Mouse (Mus musculus) heart, adult 11 months (tissue): Measurements from ENCODE around the gene Eefsec.

ENCODE experiments used
- DNase-seq: peaks from one replicate; pipeline ENCODE4 v3.0.0; 2022

Gene Eefsec

DNA sequence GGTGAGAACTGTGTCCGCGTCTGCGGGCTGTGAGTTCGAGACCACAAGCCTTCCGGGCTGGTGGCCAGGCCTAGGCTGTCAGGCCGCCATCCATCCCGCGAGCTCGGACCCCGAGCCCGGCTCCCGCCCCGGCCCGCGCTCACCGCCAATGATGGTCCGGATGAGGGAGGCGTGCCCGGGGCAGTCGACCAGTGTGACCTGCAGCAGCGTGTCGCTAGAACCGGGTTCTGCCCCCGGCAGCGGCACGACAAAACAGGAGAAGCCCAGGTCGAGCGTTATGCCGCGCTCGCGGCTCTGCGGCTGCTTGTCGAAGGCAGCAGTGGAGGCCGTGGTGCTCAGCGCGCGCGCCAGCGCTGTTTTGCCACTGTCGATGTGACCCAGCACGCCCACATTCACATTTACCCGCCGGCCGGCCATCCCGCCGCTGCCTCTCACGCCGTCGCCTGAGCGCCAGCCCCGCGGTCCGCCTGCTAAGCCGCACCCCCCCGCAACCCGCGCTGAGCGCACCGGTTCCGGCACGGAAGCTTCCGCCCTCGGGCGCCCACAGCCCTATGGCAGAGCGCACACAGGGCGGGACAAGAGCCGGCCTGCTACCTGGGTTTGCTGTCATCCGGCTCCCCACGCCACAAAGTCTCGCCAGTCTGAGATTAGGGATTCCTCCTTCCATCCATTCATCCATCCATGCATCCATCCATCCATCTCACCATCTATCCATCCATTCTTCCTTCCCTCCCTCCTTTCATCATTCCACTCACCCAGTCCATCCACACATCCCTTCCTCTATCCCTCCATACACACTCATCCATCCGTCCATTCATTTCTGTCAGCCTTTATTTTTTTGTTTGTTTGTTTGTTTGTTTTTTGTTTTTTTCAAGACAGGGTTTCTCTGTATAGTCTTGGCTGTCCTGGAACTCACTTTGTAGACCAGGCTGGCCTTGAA lies at the start of gene Eefsec:
TSS of gene Eefsec (minus strand) at position 477 of the 940 bp plus-strand sequence.
- peak; percentile 97 for DNase-seq

DNA sequence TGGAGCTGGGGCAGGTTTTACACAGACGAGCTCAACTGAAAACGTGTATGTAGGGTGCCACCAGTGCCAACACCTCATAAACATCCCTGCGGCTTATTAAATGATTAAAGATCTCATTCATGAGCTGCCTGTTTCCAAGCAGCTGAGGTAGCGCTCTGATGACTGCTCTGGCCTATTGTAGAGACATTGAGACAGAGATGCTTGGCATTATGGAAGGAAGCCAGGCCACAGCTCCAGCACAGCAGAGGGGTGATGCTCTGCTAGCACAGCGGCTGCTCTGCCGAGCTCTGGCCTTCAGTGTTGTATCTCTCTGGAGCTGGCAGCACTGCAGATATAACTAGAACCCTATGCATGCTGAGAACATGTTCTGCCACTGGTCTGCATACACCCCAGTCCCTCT lies 47.4 kb upstream of the Eefsec start:
- no peak for DNase-seq

DNA sequence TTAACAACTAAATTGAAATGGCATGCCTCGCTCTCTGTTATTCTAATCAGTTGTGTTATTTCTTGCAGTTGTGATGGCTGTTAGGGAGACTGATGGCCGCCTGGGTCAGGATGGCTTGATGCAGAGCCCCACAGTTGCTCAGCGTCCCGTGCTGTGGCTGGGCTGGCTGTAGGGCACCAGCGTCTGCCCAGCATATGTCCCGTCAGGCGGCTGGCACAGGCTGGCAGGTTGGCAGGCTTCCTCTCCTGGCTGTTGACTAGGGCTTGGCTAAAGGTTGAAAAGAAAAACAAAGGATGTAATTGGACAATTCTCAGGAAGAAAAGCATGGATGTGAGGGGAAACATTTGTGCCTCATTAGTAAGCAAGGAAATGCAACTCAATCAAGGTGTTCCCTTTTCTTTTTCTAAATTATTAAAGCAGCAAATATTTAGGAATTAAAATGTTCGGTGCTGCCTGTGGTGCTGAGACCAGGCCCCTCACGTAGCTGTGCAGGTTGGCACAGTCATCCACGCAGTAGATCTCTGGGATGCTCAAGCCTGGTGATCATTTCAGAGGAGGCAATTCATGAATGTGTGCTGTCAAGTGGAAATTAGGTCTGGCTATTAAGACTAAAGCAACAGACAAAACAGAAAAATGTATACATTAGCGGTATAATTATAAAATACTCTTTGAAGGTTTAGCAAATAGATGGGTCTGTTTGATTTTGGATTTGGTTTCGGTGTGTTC lies 44.5 kb upstream of the Eefsec start:
- peak; percentile 96 for DNase-seq

DNA sequence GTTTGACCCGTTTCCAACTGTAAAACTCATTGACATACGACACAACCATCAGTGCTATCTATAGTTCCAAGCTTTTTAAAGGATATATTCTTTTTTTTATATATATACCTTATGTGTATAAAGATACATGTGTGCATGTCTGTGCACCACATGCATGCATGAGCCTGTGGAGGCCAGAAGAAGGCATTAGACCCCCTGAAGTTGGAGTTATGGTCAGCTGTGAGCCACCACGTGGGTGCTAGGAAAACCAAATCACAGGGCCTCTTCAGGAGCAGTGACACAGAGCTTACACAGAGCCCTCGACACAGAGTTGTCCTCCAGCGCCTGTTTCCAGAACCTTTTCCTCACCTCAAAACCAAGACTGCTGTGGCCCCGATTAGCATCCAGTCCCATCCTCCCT lies 43.5 kb upstream of the Eefsec start:
- DNase-seq, result no peak

DNA sequence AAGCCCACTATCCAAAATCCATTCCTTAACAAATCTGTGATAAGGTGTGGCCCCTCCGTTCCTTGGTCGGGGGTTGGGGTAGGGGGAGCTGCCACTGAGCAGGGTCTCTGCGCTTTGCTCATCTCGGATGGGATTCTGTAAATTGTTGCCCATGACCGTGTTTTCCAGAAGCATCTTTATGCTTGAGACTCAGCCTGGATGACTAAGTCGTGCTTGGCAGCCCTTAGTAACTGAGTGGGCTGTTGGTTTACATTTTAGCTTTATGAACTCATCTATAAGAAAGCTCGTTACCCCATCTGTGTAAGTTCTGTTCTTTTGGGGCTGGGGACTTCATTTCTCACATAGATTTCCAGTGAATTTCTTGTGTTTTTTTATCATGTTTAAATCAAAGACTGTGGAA lies 42.7 kb upstream of the Eefsec start:
- no peak for DNase-seq

DNA sequence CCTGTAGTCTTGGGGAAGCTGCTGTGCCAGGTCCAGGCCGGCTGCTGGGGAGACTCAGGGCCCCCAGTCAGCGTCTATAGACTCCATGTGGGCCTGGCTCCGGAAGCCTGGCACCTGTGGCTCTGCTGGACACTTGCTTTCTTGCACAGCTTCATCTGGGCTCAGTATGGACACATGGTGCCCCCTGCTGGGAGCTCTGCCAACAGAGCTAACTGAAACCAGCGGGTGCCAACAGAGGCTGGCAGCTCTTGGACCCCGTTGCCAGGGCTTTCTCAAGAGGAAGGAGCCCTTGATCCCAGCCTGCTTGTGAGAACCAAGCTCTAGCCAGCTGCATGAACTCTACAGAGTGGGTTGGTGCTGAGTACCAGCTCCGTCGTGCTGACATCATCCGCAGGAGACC lies 40.6 kb upstream of the Eefsec start:
- peak; percentile 93 for DNase-seq

DNA sequence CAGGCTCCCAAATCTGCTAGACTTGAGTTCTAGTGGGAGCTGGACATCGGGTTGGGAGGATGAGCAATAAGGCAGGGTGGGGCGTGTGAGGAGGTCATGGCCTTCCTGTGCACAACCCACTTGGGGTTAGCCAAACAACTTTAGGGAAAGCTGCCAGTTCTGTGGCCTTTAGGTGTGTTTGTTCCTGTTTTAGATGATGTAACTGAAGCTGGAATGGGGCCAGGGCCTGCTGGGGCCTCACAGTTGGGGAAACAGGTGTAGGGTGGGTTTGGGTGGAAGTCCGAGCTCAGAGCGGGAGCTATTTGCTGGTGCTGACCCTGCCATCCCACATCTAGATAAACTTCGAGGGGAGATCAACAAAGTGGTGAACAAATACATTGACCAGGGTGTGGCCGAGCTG lies 39.0 kb upstream of the Eefsec start:
- DNase-seq, result peak; percentile 94

DNA sequence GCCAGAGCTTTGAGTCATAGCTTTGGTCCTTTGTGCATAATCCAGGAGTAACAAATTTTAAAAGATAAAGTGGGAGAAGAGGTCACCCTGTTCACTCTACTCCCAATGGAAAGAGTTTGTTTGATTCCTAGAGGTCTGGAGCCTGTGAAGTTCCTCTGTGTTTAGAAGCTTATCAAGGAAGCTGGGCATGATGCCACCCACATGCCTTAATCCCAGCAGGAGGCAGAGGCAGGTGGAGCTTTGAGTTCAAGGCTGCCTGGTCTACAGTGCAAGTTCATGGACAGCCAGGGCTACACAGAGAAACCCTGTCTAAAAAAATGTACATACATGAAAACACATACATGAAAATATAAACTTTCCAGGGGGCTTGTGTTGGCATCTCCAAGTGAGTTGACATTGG lies 37.6 kb upstream of the Eefsec start:
- no peak for DNase-seq

DNA sequence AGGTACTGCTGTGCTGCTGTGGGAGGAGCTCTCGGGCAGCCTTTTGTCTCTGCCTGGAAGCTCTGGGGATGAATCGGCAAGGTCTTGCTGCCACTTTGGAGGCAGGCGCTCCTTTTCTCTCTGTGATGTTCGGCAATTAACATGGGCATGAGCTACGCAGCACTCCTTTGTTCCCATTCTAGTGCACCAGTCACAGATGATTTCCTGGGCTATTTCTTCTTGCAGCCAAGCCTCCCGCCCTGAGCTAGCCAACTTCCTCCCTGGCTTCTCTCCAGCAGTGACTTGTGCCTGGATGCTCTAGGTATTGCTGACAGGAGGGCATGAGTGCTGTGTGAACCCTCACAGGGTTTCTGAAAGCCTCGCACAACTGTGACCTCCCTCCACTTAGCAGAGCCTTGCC lies 36.8 kb upstream of the Eefsec start:
- peak; percentile 95 for DNase-seq

DNA sequence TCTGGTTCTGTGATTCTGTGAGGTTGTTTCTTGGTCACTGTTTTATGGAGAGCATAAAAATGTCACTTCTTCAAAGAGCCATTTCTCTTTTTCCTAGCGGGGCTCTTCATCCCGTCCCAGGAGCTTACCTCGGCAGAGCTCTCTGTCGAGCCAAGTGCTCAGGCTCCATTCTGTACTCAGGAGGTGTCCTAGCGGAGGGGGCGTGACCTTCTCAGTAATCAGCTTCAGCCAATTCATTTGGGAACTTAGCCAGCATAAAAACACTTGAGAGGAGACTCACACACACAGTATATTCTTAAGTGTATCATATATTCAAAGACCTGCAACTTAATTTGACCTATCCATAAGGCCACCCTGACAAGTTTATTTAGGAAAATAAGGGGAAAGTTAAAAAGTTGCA lies 34.1 kb upstream of the Eefsec start:
- DNase-seq, result no peak

DNA sequence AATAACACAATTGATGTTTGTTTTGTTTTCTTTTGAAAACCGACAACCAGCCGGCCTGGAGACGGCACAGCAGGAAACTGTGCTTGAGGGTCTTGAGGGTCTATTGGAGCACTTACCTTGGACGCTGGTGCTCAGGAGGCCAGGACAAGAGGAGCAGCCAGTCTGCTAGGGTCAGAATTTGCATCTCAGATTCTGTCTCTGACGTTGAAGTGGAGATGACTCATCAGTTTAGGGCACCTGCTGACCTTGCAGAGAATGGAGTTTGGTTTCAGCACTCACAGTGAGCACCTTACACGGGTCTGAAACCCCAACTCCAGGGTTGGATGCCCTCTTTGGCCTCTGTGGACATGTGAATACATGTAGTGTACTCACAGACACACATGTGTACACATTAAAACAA lies 23.5 kb upstream of the Eefsec start:
- no peak for DNase-seq

DNA sequence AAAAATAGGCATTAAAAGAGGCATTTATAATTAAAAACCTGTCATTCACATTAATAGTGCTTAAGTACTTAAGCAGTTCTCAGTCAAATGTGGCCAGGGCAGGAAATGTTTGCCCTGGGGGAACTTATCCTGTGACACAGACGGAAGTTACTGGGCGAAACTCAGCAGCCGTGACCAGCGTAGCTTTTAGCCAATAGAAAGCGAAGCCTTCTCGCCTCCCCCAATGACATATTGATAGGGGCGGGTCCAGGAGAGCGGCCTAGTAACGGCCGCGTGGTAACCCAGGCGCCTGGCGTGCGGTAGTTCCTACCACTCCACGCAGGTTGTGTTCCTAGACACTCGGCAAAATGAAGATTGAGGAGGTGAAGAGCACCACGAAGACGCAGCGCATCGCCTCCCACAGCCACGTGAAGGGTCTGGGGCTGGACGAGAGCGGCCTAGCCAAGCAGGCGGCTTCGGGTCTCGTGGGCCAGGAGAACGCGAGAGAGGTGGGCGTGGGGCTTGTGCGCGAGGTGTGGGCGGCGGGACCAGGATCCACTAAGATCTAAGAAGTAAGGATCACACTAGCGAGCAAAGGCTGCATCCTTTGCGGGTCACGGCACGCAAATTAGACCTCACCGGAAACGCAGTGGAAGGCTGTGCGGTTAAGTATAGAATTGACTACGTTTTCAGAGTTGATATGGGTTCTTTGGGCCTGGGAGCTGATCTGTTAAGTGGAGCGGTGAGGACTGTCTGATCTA lies 19.0 kb upstream of the Eefsec start, which contains the start of gene Ruvbl1:
TSS of gene Ruvbl1 (plus strand) at position 229 of the 740 bp plus-strand sequence.
- DNase-seq, result peak; percentile 99

DNA sequence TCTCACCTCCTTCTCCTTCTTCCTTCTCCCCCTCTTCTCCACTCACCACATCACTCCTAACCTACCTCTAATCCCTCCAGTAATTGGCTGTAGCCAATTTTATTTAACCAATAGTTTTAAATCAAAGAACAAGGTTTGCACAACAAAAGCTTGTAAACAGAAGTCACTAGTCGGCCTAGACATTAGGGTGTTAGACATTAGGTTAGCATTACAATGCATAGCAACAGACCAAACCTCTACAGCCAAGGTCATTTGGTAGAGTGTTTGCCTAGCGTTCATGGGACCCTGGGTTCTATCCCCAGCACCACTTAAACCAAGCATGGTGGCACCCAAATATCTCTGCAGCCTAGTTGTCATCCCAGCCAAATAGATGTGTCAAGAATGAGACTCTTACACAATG lies 8.2 kb upstream of the Eefsec start:
- DNase-seq, result no peak

DNA sequence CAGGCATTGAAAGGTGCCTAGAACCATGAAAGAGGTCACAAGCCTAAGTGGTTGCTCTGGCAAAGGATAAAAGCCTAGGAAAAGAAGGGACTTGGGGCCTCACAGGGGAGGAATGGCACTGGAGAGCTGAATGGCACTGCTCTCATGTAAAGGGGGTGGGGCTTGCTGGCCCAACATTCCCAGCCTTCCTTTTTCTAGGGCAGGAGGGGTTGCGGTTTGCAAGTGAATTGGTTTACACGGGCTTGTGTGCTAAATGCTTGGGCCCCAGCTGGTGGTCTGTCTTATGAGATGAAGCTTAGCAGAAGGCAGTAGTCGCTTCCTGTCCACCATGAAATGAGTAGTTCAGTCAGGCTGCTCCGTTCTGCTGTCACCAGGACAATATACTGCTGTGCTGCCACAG lies 1.1 kb upstream of the Eefsec start:
- DNase-seq, result no peak

DNA sequence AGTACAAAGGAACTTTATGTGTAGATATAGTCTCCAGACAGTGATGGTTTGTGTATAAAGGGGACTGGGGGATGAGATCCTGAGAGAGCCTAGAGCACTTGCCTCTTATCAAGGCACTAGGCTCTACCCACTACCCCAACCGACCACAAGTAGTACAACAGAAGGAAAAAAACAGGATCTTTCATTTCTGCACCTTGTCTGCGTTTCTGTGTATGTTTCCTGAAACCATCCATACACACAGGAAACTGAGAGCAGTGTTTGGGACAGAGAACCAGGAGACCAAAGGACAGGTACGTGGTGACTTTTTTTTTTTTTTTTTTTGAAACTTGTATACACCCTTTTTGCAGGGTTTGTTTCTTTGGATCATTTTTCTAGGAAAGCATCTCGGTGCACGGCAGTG lies 678 bp downstream of the Eefsec start:
- DNase-seq, result no peak

DNA sequence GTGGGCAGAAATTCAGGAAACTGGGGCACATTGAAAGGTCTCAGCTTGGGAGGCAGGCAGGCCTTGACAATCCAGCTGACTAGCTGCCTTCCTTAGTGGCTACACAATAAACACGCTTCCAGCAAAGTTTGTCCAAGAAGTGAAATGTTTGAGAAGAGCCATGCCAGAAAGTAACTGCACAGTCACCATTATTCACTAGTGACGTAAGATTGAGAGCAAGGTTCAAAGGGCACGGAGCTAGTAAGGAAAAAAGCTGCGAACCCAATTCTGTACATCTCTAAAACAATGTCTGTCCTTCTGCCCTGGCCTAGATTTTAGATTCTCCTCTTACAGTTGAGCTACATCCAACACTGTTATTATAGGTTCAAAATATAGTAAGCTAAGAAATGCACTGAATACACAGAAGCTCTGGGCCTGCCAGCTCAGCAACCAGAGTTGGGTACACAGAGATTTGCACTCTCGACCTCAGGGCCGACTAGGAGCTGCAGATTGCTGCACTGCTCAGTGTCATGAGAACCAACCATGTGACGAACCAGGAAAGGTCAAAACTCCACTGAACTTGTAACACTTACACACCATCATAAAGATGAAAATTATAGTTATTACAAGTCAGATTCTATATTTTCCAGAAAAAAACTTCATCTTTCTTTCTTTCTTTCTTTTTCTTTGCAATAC lies 2.1 kb downstream of the Eefsec start:
- no peak for DNase-seq

DNA sequence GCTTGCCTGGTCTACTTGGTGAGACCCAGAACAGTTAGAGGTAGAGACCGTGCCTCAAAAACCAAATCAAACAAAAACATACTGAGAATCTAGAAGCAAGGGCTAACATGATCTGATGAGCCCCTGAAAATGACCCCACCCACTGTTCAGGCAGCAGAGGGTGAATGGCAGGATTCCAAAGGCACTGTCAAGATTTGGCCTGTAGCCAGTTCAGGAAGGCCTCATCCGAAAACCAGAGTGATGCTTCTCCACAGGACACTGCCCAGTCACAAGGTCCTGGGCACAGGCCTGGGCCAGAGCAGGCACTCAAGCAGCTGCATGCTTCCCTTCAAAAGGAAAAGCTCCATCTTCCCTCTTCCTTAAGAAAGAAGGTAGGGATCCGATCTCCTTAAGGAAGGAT lies 2.9 kb downstream of the Eefsec start:
- DNase-seq, result no peak

DNA sequence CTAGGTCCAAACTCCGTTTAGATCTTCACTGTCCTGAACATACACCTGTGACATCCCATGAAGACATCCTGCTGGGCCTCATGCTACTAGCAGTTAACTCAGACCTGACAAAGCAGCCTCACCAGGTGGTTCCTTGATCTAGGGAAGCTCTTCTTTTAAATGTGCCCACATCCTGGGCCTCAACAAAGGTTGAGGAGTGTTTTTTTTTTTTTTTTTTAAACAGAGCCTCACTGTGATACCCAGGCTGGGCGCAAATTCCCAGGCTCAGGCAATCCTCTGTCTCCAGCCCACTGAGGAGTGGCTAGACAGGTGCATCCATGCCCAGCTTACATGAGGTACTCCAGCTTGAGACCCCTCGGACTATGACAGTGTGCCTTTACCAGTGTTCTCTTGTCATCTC lies 3.8 kb downstream of the Eefsec start:
- no peak for DNase-seq

DNA sequence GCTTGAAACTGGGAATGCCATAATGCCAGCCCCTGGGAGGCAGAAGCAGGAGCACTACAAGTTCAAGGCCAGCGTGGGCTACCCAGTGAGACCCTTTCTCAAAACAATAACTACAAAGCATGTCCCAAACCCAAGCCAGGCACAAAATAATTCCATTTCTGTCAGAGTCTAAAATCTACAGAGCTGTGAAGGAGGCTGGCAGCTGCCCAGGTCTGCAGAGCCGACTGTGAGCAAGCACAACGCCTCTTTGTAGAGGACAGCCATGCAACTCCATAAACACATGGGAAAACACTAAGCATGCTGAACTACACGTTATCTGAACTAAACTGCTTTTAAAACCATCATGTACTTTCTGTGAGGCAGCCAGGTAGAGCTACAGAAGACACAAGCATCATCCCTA lies 7.3 kb downstream of the Eefsec start:
- no peak for DNase-seq

DNA sequence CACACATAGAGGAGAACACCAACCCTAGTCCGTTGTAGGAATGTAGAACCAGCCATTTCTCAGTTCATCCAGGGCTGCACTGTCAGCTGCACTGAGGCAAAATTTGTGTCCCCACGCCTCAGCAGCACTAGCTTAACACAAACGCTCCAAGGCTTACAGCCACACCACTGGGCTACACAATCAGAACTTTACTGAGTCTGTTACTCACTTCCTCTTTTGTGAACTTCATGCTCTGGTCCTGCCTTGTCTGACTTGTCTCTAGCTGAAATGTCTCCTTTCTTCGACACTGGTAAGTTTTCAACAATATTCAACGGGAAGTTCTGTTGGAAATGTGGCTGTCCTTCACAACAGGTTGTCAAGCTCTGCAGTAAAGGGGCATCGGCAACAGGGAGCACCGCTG lies 10.7 kb downstream of the Eefsec start:
- DNase-seq, result no peak

DNA sequence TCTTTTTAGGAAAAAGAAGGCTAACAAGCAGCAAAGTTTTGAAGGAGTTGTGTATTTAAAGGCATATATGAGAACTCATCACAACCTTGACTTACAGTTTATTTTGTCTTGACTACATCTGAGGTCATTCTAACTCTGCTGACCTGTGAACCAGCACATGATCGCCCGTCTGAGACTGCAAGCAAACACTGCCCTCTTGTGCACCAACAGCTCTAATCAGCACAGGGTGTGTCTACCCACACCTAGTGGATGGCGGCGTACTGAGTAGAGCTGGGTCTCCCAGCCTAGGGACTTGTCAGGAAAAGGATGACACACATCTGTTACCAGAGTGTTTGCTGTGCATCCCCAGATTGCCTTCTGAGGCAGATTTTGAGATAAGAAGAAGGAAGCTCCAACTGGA lies 15.1 kb downstream of the Eefsec start:
- peak; percentile 94 for DNase-seq

DNA sequence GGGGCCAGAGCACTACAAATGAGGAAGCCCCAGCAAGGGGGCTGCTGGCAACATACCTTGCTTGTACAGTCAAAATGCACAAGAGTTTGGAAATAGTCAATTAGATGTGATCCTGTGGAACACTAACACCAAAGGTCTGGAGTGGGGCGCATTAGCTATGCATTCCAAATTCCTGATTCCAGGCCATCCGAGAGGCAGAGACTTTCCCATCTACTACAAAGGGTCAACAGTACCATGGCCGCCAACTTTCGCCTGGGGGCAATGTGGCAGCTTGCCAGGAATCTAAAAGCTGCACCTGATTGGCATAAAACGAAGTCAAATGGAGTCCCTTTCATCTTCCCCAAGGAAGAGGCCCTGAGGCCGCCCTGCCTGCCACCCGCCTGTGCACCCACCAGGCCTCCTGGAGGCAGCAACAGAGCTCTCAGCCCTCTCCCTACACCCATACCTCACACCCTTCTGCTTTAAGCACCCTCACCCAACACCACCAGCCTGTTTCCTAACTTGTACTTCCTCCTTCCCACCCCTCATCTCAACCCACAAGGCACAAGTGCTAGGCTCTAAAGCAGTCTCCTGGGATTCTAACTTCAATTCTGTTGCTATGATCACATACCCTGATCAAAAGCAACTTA lies 30.1 kb downstream of the Eefsec start:
- DNase-seq, result no peak
